Mouse (Mus musculus) cerebellum, adult 2 months (tissue): ENCODE data around the gene Cyb5r4.

Source experiments
- CTCF ChIP-seq: fragments of 200-500 bp; IDR thresholded peaks from 2 replicates; pipeline ENCODE4 v1.5.1; 2011; ENCODE audit warnings: low read depth, mild to moderate bottlenecking, control low read depth, low read length, moderate library complexity, borderline replicate concordance; ENCODE audit not compliant: insufficient read depth
- POLR2A ChIP-seq: fragments of 200-500 bp; IDR thresholded peaks from 2 replicates; pipeline ENCODE4 v1.6.1; 2011; ENCODE audit warnings: low read length, control low read depth, borderline replicate concordance; ENCODE audit not compliant: insufficient read depth

DNA sequence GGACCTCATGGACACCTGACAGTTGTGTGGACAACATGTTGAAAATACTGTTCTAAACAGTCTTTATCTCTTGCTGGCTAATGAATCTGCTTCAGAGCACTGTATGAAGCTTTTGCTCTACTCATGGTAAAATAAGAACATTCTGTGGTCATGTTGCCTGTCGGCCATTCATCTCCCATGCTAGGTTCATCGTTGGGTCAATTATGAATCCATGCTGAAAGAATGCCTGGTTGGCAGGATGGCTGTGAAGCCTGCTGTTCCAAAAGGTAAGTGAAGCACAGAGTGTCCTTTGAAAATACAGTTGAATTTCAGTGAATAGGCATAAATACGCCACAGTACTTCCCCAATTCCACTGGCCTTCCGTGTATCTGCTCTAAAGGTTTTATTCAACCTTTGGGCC lies 10.4 kb downstream of the Cyb5r4 start:
- no peak for TF ChIP-seq CTCF
- TF ChIP-seq POLR2A, result no peak
